Mouse (Mus musculus) forebrain, embryonic 14.5 days (tissue): ENCODE data around the gene Cpsf6. TPM values are rescaled to one million over a fixed set of nuclear protein-coding genes. Genes with fewer than 3 reads are reported as not detected.
A peak's percentile ranks its signal among the peaks of the same experiment; 100 is the strongest.

Experiments used
- ATAC-seq: fragments of 200-750 bp; cut with Nextera tagmentation; 2 replicates; pipeline ENCODE4 v1.8.0; 2017; ENCODE audit warnings: mild to moderate bottlenecking, moderate library complexity
- DNase-seq: peaks from one replicate; pipeline ENCODE4 v3.0.0-alpha.2; 2015; ENCODE audit warnings: low spot score
- H3K27ac ChIP-seq: fragments of 300-500 bp; sonication (generic); 2 replicates; pipeline ENCODE4 v1.5.1; 2014; ENCODE audit warnings: low read depth, mild to moderate bottlenecking, control low read depth, low read length, moderate library complexity
- H3K27me3 ChIP-seq: fragments of 300-500 bp; sonication (generic); replicated peaks from 2 replicates; pipeline ENCODE4 v1.6.1; 2014; ENCODE audit warnings: low read length, control low read depth, mixed read lengths; ENCODE audit not compliant: control insufficient read depth, insufficient read depth
- H3K36me3 ChIP-seq: fragments of 300-500 bp; sonication (generic); 2 replicates; pipeline ENCODE4 v1.6.1; 2014; ENCODE audit warnings: low read length, control low read depth; ENCODE audit not compliant: control insufficient read depth, insufficient read depth
- H3K4me1 ChIP-seq: fragments of 300-500 bp; sonication (generic); 2 replicates; pipeline ENCODE4 v1.6.1; 2014; ENCODE audit warnings: antibody characterized with exemption, low read length, control low read depth; ENCODE audit not compliant: control insufficient read depth, insufficient read depth
- H3K4me2 ChIP-seq: fragments of 300-500 bp; sonication (generic); 2 replicates; pipeline ENCODE4 v1.6.1; 2014; ENCODE audit warnings: mild to moderate bottlenecking, control low read depth, low read length
- H3K4me3 ChIP-seq: fragments of 300-500 bp; sonication (generic); 2 replicates; pipeline ENCODE4 v1.5.1; 2014; ENCODE audit warnings: low read depth, low read length, control low read depth
- H3K9ac ChIP-seq: fragments of 300-500 bp; sonication (generic); 2 replicates; pipeline ENCODE4 v1.6.1; 2014; ENCODE audit warnings: mild to moderate bottlenecking, low read length, control low read depth, moderate library complexity
- H3K9me3 ChIP-seq: fragments of 300-500 bp; sonication (generic); replicated peaks from 2 replicates; pipeline ENCODE4 v1.6.1; 2016; ENCODE audit warnings: low read length, control low read depth, mixed read lengths; ENCODE audit not compliant: control insufficient read depth
- WGBS: fragments of 180-500 bp; shearing (Covaris S2); extraction: QIAGEN DNeasy Blood & Tissue Kit; methylation state at CpG from one replicate; pipeline ENCODE4 v1.1.7; 2014; 5-methylcytosine and 5-hydroxymethylcytosine counted together
- polyA plus RNA-seq: library from polyadenylated mRNA; unstranded; fragments of >200 nt; fragmentation: Nextera tagmentation; extraction: Ambion mirVana; gene quantifications from 2 replicates; pipeline ENCODE4 v1.2.1, GENCODE M21; 2014

Cpsf6 gene
- 188 and 232 TPM in 2 replicates for polyA plus RNA-seq

DNA sequence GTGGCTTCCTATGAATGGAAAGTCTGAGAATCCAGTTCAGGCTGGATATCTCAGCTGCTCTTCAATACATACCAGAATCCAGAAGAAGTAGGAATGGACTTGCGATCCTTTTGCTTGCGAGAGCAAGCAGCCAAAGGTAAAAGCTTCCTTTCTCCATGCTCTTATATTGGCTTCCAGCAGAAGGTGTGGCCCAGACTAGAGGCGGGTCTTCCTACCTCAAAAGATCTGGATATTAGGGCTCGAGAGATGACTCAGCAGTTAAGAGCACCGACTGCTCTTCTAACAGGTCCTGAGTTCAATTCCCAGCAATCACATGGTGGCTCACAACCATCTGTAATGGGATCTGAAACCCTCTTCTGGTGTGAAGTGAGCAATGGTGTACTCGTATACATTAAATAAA lies at the start of gene Cpsf6:
Gene Cpsf6 (minus strand): TSS at position 108 of the 400 bp plus-strand sequence.
- H3K4me2 ChIP-seq, result no peak within 1 kb of the TSS
- ATAC-seq, result no peak

DNA sequence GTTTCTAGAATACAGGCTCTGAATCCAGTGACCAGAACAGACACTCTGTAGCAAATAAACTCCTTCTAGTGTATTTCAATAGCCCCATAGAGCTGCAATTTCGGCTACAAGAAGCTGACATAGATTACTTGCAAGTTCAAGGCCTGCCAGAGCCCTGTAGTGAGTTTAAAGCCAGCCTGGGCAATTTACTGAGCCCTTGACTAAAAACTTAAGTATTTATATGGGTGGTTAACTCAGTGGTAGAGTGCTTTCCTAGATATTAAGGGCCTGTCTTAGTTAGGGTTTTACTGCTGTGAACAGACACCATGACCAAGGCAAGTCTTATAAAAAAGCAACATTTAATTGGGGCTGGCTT lies 46.8 kb upstream of the Cpsf6 start:
- Histone ChIP-seq H3K4me3 (no peak overlapping the region), H3K9me3 (no peaks in the 10 kb centered on the region), H3K27me3 (no peaks in the 10 kb centered on the region), H3K27ac (no peak overlapping the region), H3K36me3 (no peaks in the 10 kb centered on the region), H3K4me2 (no peak overlapping the region), H3K4me1 (peaks cover 4% of the 10 kb centered on the region; the same call in 1 of the 2 replicates), H3K9ac (no peak overlapping the region)
- DNase-seq (no peak), ATAC-seq (no peak)
- WGBS, result 67% methylated on average over 1 of the region's 1 CpGs

More for the DNA sequence above, at the start of gene Cpsf6:
- Histone ChIP-seq H3K9ac (no peak within 1 kb of the TSS), H3K4me3 (no peak within 1 kb of the TSS), H3K36me3 (no peaks in the 10 kb centered on the region), H3K27ac (no peak within 1 kb of the TSS), H3K9me3 (no peaks in the 10 kb centered on the region), H3K27me3 (no peaks in the 10 kb centered on the region), H3K4me1 (0 out of 2 replicates have a peak, but pooled peaks cover 5% of the 10 kb centered on the region)
- no peak for DNase-seq
- WGBS, result 89% methylated on average over 6 of the region's 6 CpGs

DNA sequence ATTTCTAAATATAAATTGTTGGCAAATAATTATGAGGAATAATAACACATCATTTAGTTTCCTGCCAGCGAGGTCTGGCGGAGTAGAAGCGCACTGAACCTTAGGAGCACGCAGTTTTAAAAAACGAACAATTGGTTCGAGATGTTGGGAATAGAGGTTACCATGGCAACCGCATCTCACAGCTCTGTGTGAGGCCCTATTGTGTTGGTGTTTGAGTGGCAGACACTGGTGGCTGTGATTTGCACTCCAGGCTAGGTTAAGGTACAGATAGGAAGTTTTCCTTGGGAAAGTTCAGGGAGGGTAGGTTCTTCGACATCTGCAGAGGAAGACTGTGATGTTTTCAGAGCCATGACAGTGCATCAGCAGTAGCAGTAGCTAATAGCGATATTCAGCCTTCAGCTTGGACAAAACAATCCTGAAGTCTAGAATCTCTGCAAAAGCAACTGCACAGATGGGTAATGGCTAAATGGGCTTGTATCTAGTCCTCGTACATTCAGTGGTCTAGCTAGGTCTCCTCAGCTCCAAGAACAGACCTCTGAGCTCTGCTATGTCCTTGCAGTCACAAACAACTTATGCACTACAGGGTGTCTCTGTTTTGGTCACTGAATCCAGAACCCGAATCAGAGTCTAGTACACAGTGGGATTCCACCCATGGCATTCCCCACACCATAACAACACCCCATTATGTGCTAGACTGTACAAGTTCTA lies 46.2 kb upstream of the Cpsf6 start:
- Histone ChIP-seq H3K4me3 (no peak overlapping the region), H3K27me3 (no peaks in the 10 kb centered on the region), H3K9ac (no peak overlapping the region), H3K4me1 (peaks cover 4% of the 10 kb centered on the region; the same call in 1 of the 2 replicates), H3K36me3 (no peaks in the 10 kb centered on the region), H3K4me2 (0 out of 2 replicates have a peak overlapping the region, but pooled peaks have one; percentile 13), H3K27ac (peak overlapping the region; percentile 22; the same call in 1 of the 2 replicates), H3K9me3 (no peaks in the 10 kb centered on the region)
- peak; percentile 90 for DNase-seq
- 26% methylated on average over 11 of the region's 11 CpGs for WGBS
- peak; percentile 92 for ATAC-seq

DNA sequence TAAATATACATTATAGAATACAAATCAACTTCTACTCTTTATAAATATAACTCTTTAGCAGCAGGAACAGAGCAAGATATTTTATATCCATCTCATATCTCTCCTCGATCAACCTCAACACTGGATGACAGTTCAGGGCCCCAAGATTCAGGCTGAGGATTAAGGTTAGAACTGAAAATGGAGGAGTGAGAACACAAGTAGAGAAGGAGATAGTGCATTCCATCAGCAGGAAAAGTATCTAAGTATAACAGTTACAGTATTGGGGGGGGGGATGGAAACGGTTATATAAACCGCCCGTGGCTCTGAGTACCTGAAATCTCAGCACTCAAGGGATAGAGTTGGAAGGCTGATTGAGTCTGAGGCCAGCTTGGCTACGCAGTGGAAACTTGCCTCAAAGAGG lies 45.2 kb upstream of the Cpsf6 start:
- H3K4me1 ChIP-seq, result peaks cover 4% of the 10 kb centered on the region; the same call in 1 of the 2 replicates
- no peak for DNase-seq
- H3K36me3 ChIP-seq, result no peaks in the 10 kb centered on the region
- no peak overlapping the region for H3K4me2 ChIP-seq
- H3K27me3 ChIP-seq, result no peaks in the 10 kb centered on the region
- H3K4me3 ChIP-seq, result no peak overlapping the region
- no peak overlapping the region for H3K27ac ChIP-seq
- no peaks in the 10 kb centered on the region for H3K9me3 ChIP-seq
- H3K9ac ChIP-seq, result no peak overlapping the region
- no peak for ATAC-seq
- 96% methylated on average over 5 of the region's 5 CpGs for WGBS

DNA sequence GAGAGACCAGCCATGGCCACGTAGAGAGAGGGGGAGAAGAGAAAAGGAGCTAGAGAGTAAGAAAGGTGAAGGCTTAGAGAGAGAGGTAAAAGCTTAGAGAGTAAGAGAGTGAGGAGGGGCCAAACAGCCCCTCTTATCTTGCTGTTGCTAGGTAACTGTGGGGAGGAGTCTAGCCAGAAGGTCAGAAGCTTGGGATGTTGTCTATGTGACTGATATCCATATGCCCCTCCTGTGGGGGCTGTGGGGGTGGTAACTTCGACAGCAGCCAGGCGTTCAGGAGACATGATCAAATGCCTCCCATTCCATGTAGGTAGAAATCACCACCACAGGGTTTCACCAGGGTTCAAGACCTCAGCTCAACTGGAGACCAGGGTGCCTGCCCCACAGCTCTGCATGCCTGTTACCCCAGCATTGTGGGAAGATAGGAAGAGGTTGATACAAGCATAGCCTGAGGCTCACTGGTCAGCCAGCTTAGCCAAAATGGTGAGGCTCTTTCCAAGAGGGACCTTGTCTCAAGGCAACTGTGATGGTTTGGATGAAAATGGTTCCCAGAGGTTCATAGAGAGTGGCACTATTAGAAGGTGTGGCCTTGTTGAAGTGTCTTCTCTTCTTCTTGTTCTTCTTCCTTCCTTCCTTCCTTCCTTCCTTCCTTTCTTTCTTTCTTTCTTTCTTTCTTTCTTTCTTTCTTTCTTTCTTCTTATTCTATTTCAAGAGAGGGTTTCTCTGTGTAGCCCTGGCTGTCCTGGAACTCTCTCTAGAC lies 44.5 kb upstream of the Cpsf6 start:
- DNase-seq, result no peak
- WGBS, result 79% methylated on average over 3 of the region's 3 CpGs
- H3K4me2 ChIP-seq, result no peak overlapping the region

DNA sequence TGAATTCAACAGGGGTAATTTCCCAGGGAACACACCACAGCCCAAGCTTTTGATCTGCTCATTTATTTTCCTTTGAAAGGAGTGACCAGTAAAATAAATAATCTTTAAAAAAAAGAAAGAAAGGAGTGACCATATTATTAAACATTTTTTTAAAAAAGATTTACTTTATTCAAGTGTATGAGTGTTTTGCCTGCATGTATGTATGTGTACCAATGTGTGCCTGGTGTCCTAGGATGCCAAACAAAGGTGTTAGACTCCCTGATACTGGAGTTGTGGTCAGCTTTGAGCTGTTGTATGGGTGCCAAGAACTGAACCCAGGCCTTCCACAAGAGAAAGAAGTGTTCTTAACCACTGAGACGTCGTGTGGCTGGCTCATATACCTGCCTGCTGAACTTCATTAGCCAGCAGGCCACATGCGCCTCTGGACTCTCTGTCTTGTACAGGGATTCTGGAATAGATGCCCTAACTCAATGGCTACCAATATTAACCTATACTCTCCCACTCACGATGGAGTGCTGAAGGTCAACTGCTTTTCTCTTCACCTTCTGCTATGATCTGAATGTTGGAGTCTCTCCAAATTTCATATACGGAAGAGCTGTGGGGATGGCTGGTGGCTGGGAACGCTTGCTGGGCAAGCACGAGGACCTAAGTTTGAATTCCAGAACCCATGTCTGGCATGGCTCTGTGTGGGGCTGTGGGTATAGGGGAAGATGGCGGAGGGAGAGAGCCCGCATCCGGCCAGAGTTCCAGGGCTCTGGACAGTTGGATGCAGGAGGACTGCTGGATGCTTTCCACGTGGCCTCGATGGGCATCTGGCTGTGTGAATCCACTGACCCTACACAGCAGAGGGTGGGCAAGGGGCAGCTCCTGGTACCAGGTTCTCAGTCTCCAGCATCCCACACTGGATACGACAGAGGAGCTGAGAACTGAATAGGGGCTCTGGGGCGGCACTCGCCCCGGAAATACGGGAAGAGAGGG lies 43.5 kb upstream of the Cpsf6 start:
- Histone ChIP-seq H3K9ac (no peak overlapping the region), H3K4me1 (peaks cover 4% of the 10 kb centered on the region; the same call in 1 of the 2 replicates), H3K27ac (no peak overlapping the region), H3K4me2 (no peak overlapping the region), H3K27me3 (no peaks in the 10 kb centered on the region), H3K9me3 (no peaks in the 10 kb centered on the region), H3K4me3 (no peak overlapping the region), H3K36me3 (no peaks in the 10 kb centered on the region)
- DNase-seq, result no peak
- WGBS, result 88% methylated on average over 17 of the region's 17 CpGs
- no peak for ATAC-seq

More for the DNA sequence above, 44.5 kb upstream of the Cpsf6 start:
- Histone ChIP-seq H3K4me1 (peaks cover 4% of the 10 kb centered on the region; the same call in 1 of the 2 replicates), H3K9me3 (no peaks in the 10 kb centered on the region), H3K27ac (no peak overlapping the region), H3K27me3 (no peaks in the 10 kb centered on the region), H3K36me3 (no peaks in the 10 kb centered on the region), H3K9ac (no peak overlapping the region), H3K4me3 (no peak overlapping the region)
- ATAC-seq, result no peak

DNA sequence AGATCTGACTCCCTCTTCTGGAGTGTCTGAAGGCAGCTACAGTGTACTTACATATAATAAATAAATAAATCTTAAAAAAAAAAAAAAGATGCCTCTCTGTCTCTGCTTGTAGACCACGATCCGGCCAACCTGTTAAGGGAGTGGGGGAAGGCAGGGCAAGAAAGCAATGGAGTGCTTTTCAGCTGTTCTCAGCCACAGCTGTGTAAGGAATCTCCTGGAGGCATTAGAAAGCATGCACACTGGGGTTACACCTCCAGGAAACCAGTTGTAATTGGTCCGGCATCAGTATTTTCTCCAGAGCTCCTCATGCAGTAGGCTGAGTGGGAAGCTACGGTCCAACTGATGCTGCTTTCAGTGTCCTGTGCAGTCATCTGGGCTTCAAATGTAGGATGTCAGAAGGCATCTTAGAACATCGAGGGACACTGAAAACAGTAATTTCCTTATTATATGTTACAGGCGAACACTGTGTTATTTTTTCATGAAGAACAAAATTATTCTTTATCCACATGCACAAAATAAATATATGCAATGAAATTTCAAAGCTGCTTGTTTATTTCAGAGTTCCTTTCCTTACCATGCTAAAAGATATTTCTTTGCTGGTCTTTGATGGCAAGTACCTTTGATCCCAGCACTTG lies 42.5 kb upstream of the Cpsf6 start:
- DNase-seq, result no peak
- peaks cover 5% of the 10 kb centered on the region; the same call in 1 of the 2 replicates for H3K4me1 ChIP-seq
- no peaks in the 10 kb centered on the region for H3K9me3 ChIP-seq

More for the DNA sequence above, 42.5 kb upstream of the Cpsf6 start:
- Histone ChIP-seq H3K36me3 (no peaks in the 10 kb centered on the region), H3K9ac (no peak overlapping the region), H3K4me3 (no peak overlapping the region), H3K27me3 (no peaks in the 10 kb centered on the region), H3K4me2 (no peak overlapping the region), H3K27ac (no peak overlapping the region)
- 87% methylated on average over 6 of the region's 6 CpGs for WGBS
- no peak for ATAC-seq
